Mouse (Mus musculus) lung, adult 18-20 months (tissue): ENCODE measurements around the gene Cnr2.

ENCODE experiments used
- DNase-seq, 2 experiments: peaks; one replicate each; pipeline ENCODE4 v3.0.0; 2022; ENCODE audit warnings: mixed read lengths in 2 of 2

The Cnr2 gene

DNA sequence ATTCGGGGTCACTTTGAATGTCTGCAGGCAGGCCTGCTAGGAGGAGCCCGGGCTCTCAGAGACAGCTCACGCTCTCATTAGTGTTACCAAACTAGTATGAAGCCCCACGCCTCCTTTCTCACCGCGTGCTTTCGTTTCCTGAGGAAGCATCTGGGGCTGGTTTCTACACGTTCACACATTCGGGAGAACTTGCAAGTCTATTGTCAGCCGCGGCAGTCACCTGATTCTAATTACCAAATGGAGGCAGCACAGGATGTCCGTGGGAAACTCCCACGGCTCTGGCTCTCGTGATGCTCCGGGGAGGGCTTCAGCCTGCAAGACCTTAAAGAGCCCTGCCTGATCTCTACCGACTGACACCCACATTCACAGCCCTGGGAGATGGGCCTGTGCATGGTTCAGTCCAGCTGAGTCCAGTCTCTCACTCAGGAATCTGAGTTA, 18.6 kb upstream of the Cnr2 start:
- peak; percentile 88 for DNase-seq

DNA sequence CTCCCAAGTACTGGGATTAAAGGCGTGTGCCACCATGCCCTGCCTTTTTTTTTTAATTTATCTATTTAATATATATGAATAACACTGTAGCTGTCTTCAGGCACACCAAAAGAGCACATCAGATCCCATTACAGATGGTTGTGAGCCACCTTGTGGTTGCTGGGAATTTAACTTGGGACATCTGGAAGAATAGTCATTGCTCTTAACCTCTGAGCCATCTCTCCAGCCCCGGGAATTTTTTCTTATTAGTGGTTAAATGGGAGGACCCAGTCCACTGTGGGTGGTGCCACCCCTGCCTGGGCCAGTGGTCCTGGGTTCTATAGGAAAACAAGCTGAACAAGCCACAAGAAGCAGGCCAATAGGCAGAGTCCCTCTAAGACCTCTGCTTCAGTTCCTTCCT, 17.5 kb upstream of the Cnr2 start:
- no peak for DNase-seq

DNA sequence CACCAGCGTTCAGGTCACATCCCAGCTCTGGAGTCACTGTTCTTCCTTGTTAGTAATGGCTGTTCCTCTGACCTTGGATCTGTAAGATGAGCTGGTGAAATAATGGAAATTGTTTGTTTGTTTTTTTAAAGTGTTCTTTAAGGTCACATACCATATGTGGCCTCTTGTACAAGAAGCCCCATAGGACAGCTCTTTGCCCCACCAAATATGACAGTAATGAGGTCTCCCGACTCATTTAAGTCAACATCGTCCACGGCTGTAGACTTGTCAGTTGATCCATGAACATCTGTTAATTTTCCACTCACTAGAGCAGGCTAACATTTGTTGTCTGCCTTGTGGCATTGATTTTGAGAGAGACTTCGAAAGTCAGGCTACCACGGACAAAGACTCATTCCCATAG, 16.2 kb upstream of the Cnr2 start:
- no peak for DNase-seq

DNA sequence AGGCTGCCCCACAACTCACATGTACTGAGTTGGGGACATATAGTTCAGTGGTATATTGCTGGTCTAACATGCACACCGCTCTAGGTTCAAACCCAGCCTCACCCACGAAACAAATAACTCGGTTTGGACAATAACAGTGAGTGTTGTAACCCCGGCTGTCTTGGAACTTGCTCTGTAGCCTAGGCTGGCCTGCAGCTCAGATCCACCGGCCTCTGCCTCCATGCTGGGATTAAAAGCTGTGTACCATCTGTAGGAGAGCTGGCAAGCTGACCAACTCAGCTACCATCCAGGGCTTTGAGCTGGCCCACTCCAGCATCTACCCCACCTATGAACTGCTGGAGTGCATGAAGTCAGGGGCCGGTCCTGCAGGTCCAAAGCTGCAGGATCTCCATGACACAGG, 15.2 kb upstream of the Cnr2 start:
- DNase-seq: no peak

DNA sequence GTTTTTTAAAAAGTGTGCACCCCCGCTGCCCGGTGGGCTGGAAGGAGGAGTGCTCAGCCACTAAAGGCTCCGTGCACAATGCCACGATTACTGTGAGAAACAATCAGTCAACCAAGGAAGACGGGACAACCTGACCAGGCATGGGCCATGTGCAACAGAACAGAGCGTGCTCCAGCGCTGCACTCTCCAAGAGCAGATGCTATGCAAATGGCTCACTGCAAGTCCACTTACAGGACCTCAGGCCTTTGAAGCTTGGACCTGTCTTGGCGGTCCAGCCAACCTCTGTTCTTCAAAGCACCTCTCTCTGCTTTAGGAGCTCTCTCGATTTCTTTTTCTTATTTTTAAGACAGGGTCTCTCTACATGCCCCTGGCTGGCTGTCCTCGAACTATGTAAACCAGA, 14.6 kb upstream of the Cnr2 start:
- no peak for DNase-seq

DNA sequence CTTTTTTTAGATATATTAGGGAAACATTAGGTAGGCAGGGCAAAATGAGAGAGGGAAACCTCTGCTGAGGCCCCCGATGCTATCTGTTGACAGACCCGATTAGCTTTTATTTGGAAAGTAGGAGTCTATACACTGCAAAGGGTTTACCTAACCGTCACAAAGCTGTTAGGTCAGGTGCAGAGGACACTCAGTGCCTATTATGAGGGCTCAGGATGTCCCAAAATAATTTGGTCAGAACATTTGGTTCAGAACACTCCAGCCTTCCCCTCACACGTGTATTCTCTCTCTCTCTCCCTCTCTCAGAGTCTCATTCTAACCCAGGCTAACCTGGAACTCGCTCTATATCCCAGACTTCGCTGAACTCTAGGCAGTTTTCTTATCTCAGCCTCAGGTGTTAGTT, 13.2 kb upstream of the Cnr2 start:
- no peak for DNase-seq

DNA sequence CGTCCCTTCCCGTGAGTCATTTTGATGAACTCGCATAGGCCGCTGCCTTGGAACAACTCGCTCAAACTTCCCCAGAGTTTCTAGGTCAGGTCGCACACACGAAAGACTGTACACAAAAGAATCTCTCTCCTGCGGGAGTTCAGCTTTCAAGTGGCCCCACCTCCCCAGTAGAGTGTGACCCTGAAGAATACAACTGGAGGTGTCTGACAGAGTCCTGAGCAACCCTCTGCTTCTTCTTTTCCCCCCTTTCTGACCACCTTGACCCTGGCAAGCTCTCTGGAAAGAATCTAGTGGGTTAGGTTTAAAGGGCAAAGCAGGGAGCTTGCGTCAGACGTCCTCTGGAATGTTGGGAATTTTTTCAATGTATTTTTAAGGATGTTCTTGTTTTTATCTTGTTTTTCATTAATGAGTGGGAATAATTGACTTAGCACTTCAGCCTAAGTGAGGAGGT, 11.8 kb upstream of the Cnr2 start:
- DNase-seq: peak in 1 of 2 experiments; percentile 38

DNA sequence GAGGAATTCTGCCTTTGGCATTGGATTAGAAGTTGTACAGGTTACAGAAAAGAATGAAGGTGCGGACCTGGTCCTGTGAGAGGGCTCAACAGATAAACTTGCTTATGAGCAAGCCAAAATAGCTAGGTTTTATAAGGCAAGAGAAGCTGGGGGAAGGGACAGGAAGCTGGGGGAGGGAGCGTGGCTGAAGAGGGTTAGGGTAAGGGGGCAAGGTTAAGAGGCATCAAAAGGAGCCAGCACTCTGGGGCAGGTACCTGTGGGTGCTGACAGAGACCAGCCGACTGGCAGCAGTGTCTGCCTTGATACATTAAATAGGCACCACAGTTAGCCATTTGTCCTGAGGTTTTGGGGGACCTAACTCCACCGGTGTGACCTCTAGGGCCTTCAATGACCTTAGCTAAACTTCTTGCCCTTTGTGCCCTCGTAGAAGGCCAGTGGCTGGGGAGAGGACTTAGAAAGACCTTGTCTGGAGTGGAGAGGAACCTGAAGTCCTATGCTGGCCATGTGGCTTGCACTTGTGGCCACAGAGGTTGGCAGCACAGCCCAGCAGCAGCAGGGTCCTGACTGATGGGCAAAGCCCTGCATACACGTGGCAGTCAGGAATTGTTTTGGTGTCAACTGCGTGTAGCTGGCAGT, 11.2 kb upstream of the Cnr2 start:
- DNase-seq: no peak

DNA sequence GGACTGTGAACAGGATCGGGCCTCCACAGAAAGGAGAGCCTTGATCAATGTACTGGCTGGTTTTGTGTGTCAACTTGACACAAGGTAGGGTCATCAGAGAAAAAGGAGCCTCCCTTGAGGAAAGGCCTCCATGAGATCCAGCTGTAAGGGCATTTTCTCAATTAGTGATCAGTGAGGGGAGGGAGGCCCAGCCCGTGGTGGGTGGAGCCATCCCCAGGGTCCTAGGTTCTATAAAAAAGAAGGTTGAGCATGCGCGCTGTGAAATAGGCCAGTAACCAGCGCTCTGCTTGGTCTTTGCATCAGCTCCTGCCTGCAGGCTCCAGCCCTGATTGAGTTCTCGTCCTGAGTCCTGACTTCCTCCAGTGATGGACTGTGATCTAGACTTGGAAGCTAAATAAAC, 10.7 kb upstream of the Cnr2 start:
- DNase-seq: no peak

DNA sequence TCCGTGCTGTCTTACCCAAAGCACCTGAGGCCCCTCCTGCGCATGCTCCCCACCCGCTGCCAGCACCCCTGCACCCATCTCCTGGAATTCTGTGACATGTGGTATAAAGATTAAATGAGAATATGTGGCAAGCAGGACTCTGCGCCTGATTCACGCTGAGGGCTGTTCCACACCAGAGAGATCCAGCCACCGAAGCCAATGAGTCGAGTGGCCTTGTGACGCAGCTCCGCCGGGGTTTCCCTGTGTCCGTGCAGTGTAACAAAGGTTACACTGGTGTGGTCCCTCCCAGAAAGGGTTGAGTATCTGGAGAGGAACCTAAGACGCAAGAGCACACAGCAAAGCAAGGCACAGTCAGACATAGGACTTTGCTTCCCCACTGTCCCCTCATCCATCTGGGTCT, 9.5 kb upstream of the Cnr2 start:
- DNase-seq: no peak

DNA sequence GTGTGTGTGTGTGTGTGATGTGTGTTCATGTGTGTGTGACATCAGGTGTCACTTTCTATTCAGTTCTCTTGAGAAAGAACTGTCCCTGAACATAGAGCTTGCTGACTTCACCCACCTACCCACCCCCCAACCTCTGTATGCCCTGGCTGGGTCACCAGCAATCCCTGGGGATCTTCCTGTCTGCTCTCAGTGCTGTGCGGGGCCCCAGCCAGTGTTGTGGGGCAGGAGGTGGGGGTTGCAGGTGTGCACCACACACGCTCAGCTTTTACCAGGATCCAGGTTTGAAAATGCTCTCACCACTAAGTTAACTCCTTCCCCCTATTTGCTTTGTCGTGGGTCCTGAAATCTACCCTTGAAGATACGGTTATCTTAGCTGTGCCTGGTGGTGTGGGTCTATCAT, 9.0 kb upstream of the Cnr2 start:
- DNase-seq: no peak

DNA sequence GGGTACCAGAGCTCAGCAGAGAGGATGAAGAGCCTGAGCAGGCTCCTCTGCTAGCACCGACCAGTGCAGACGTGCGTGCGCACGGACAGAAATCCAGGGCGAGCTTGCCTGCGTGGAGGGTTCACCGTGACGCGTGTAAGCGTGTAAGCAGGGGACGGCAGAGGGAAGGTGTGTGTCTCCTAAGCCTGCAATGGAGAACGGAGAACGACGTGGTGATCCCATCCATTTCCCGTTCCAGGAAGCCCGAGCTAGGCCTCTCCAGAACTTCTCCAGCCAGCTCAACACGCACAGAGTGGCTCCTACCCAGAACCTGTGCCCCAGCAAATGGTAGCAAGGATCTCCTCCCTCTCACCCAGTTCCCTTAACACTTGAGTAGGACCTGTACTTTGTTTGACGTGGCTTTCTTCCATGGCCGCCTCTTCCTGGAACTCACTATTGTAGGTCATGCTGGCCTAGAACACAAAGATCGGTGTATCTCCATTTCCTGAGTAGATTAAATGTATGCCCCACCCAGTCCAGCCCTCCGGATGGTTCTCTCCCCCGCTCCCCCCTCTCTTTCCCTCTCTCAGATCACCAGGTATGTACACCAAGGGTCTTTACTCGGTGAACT, 6.6 kb upstream of the Cnr2 start:
- no peak for DNase-seq

DNA sequence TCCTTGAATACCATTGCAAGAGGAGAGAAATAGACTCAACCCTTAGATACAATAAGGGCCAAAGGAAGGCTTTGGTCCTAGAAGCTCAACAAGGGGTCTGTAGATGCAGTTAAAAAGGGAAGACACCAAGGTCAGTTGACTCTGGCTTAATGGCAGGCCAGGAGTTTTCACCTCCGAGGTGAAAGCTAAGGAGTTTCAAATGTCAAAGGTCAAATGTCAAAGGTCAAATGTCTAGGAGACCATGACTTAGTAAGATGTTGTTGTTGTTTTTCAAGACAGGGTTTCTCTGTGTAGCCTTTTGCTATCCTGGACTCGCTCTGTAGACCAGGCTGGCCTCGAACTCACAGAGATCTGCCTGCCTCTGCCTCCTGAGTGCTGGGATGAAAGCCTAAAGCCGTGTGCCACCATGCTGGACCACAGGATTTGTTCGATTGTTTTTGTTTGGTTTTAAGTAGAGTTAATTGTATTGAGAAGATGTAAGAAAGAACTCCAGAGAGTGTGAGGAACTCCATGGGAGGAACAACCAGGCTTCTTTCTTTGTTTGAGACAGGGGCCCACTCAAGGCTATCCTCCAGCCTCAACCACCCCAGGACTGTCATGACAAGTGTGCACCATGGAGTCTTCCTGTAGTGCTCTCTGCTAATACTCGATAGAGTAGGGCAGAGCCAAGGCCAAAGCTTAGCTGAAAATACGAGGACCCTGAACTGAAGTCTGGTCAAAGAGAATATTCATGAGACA, 5.9 kb upstream of the Cnr2 start:
- no peak for DNase-seq

DNA sequence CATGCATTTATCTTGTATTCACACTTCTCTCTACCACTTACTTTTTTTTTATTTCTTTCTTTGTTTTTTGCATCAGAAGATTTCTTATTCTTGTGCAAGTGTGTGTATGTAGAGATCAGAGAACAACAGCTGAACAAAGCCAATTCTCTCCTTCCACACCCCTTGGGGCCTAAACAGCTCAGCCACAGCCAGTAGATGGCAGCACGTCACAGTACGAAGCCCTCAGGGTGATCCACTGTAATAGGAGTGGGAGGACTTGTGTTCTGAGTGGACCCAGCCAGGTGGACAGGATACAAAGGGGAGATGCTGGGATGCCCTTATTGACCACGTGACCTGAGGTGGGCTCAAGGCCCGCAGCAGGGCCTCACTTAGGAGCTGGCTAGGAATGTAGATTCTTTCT, 5.3 kb upstream of the Cnr2 start:
- DNase-seq: peak; percentile 79 to 86

DNA sequence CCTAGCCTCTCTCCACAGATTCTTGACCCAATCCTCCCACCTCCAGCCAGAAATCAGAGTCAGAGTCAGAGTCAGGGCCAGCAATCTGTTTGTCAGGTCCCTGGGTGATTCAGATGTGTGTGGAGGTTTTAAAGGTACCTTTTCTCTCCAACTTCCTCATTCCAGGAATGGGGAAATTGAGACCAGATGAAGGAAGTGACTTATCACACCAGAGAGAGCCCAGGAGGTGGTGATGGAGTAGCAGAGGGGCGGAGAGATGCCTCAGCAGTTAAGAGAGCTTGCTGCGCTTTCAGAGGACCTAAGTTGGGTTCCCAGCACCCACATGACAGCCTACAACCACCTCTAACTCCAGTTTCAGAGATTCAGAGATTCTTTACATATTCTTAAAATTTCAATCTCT, 3.7 kb upstream of the Cnr2 start:
- DNase-seq: no peak

DNA sequence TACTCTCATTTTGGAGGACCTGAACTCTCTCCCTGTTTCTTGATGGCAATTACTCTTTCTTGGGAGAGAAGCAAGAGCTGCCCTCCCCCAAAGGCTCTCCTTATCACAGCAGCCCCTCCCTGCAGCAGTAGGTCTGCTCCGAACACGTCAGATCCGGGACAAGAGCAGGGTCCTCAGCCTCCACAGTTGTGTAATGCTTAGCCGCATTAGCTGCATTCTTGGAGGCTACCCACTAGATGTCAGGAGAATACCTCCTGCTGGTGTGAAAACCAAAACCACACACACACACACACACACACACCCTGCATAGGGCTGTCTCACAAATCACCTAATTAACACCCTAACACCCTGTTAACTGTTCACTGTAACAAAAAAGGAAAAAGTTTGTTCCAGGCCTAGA, 2.3 kb upstream of the Cnr2 start:
- no peak for DNase-seq

DNA sequence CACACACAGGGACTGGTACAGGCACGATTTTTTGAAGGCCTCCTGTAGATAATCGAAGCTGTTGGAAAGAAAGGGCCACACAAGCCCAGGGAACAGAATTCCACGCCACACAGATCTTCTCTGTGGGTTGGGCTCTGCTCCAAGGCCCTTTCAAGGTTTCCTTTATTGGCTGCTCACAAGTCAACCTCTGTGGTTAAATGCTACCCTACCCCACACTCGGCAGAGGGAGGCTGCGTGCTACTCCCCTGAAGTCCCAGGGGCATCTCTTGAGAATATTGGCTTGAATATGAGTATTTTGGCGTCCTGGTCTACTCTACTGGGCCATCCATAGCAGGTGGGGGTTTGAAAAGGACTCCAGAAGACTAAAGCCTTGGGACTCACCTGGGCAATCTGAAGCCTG, 963 bp downstream of the Cnr2 start:
- no peak for DNase-seq

DNA sequence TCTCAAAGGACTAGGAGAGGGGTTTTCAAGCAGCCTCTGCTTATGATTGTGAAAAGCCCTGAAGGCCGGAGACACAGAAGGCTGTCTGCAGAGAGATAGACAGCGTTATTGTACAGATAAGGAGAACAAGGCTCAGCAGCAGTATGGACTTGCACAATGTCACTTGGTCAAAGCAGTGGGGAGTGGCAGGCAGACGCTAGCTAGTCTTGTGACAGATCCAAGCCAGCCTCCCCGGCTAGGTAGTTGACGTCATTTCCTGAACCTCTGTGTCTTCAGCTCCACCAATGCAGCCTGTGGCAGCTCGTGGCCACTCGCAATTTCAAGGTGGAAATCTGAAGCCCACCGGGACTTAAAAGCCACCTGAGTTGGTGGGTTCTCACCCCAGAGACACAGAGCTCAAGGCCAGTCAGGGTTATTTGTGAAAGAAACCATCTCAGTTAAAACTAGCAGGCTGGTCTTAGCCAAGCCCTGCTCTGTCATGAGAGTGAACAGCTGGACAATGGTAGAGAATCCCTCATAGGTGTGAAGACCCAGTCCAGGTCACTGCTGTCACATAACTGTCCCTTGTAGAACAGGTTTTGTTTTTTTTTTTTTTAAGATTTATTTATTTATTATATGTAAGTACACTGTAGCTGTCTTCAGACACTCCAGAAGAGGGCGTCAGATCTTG, 3.3 kb downstream of the Cnr2 start:
- DNase-seq: peak; percentile 71 to 72

DNA sequence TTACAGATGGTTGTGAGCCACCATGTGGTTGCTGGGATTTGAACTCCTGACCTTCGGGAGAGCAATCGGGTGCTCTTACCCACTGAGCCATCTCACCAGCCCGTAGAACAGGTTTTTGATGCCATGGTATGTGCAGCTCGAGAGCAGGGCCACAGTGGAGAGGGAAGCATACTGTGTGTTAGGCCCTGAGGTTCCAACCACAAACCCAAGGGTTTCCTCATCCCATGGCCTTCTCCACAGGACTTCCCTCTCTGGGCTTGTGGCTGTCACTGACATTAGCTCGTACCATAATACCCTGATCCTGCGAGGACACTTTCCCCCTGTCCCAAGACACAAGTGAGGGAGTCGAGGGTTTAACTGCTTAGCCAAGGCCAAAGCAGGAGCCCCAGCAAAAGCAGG, 3.9 kb downstream of the Cnr2 start:
- no peak for DNase-seq

DNA sequence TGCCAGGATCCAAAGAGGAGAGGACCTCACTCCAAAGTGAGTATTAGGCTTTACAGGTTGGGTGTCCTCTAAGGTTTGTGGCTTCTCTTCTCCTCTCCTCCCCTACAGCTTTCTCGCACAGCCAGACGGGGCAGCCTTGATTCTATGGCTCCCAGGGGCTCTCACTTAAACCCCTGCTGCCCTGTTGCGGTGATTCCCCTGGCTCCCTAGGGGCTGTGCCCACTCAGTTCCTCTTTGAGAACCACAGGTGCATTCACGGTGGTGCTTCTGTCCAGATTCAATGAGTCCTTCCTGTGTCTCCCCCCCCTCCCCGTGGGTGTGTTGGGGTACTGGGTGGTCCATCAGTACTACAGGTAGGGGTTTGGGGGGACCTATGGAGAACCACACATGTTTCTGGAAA, 4.8 kb downstream of the Cnr2 start:
- no peak for DNase-seq

DNA sequence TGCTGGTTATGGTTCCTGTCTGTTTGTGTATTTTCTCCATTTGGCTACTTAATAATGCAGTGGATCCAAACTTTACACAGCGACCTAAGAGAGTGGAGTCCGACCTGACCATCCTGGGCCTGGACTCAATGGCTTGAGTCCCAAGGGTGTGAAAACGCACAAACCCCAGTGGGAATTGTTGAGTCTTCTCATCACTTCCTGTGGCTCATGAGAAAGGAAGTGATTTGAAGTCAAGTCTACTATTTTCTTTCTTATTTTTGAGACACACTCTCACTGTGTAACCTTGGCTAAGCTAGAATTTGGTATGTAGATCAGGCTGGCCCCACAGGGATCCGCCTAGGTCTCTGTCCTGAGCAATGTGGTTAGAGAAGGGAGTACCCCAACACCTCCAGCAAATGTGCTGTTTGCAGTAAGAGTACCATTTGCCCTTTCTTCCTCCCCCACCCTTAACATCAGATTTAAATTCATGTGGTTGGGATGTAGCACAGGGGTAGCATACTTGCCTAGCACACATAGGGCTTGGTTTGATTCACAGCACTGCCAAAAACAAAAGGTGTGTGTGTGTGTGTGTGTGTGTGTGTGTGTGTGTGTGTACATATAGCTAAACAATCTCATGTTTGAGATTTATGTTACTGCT, 7.5 kb downstream of the Cnr2 start:
- DNase-seq: no peak

DNA sequence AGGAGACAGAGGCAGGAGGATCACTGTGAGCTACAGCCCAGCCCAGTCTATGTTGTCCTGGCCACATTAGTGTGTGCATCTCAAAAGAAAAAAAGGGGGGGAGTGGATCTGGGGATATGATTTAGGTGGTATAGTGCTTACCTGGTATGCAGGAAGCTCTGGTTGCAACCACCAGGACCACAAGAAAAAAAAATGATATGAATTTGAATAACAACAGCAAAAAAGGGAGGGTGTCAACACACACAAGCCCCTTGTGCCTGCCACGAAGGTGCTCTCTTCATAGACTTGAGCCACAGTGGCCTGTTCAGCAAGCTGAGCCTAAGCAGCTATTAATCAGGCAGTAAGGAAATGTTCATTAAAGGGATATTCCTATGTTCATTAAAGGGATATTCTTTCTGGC, 9.6 kb downstream of the Cnr2 start:
- no peak for DNase-seq

DNA sequence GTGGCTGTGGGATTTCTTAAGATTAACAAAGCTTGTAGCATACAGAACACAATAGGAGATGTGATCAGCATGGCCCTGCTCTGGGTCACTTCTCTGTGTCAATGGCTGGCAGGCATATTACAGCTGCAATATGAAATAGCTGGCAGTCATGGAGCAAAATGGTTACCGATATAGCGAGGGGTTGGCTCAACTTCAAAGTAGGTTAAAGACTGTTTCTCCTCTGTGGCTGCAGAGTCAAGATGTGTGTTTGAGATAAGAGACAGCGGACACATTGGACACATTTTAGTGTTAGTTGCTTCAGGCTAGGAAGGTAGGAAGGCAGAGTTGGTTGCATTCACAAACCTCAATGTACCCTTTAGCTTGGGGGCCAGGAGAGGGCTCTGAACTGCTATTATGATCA, 11.4 kb downstream of the Cnr2 start:
- no peak for DNase-seq
